Mouse (Mus musculus) erythroblast, embryonic 14.5 days (primary cell): ENCODE results near the gene Galnt3.

Experiments used
- GATA1 ChIP-seq: IDR thresholded peaks from 2 replicates; pipeline ENCODE4 v1.6.1; 2012; ENCODE audit warnings: low read length, inconsistent platforms, mixed read lengths
- TAL1 ChIP-seq: IDR thresholded peaks from 3 replicates; pipeline ENCODE4 v1.6.1; 2012; ENCODE audit warnings: low read length, inconsistent platforms, mixed read lengths

DNA sequence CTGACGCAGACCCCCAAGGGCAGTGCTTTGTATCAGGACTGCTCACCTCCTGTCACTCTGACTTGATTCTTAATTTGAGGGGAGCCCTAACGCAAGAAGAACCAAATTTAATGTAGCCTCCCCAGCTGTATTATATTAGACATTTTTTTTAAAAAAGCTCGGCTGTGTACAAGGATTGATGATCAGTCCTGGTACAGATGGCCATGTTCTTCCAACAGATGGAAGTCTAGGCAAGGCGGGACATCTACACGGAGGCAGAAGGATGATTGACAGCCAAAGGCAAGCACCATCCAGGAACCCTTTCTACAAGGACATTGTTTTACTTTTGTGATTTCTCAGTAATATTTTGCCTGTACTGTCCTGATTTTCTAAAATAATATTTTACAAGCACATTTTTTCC is 48.3 kb upstream of the Galnt3 start:
- TF ChIP-seq GATA1 = no peak
- no peak for TF ChIP-seq TAL1
